Mouse (Mus musculus) cerebellum, postnatal 4 days (tissue): ENCODE measurements at regions not wholly inside any gene's neighbourhood (a gene's known extent, or its start where the extent isn't known, plus 50 kb on each side); places are given as distances from the start of the nearest gene placed in this dataset.
"Not testable (repeated sequence)": the region's sequence is repeated elsewhere in the genome, so short reads cannot be mapped to it uniquely, and the experiment has no call there.

ENCODE experiments used
- DNase-seq, 2 experiments: peaks; one replicate each; pipeline ENCODE4 v3.0.0; 2022; ENCODE audit warnings: low spot score in 2 of 2, mixed read lengths in 1 of 2

DNA sequence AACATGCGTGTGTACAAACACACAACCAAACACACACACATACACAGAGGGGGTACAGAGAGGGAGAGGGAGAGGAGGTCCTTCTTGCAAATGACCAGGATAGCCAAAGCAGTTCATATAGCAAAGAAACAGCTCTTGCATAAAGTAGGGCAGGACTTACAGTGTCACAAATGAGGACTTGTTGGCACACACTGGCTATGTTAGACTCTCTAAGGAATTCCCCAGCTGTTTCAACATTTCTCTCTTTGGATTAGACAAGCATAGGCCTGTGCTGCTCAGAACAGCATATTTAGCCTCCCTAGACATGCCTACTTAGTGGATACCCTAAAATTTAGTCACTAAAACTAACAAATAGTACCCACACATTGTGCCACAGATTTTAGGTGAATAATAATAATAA is 347.1 kb upstream of the Tbl1xr1 start:
- DNase-seq = no peak

DNA sequence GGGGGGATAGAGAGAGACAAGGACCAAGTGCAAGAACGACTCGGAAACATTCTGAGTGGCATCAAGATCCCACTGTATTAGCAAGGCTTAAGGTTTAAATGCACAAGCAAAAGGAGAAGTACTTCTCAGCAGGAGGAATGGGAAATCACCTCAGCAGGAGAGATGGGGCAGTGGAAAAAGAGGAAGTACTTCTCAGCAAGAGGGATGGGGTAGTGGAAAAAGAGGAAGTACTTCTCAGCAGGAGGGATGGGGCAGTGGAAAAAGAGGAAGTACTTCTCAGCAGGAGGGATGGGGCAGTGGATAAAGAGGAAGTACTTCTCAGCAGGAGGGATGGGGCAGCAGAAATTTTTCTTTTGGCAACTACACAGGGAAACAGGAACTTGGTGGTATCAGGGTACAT is 340.8 kb upstream of the Tbl1xr1 start:
- not testable (repeated sequence) for DNase-seq

- DNase-seq = no peak
Measured at GRCm38 (mm10) chr3:21739720-21740119, 336.7 kb upstream of the Tbl1xr1 start.

DNA sequence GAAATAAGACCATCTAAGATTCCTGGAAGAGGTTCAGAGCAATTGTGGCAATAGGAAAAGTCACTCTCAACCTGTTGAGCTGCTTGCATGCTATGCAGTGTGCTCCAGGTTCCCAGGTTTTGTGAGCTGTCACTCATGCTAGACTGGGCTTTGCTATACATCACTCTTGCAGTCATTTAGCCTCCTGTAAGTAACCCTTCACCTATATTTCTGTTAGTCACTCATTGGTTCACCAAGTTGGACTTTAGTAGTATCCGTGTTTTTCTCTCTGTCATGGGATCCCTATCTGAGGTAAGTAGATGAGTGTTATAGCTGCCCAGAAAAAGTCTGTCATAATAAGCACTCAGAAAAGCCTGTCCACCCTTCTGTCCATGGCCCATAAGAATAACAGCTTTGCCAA is 332.3 kb upstream of the Tbl1xr1 start:
- no peak for DNase-seq

GRCm38 (mm10) chr3:21760516-21761218 is 315.8 kb upstream of the Tbl1xr1 start:
- no peak for DNase-seq

DNA sequence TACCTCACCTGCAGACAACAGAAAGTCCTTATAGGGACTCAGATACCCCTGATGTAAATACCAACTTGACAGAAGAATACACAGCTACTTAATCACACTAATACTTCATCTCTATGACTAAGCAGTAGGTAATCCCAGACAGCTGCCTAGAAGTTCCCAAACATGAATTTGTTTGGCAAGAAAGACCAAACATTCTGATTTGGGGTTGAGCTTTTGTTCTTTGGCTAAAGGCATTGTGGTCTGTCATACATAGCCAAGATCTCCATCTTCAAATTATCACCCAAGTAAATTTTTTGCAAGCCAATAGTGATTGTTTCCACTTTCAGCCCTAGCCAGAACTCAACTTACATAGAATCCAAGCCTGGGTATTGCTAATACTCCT is 315.2 kb upstream of the Tbl1xr1 start:
- DNase-seq = no peak

- DNase-seq = no peak
Measured at GRCm38 (mm10) chr3:21761909-21762308, 314.5 kb upstream of the Tbl1xr1 start.

DNA sequence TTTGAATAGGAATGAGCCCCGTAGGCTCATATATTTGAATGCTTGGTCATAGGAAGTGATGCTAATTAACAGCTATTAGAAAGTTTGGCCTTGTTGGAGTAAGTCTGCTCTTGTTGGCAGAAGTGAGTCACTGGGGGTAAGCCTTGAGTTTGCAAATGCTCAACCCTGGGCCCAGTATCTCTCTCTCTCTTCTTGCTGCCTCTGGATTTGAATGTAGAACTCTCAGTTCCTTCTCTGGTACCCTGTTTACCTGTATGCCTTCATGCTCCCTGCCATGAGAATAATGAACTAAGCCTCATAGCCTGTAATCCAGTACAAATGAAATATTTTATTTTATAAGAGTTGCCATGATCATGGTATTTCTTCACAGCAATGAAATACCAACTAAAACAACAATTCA is 308.4 kb upstream of the Tbl1xr1 start:
- DNase-seq = no peak

GRCm38 (mm10) chr3:21769920-21770547 is 306.4 kb upstream of the Tbl1xr1 start:
- DNase-seq = peak in 1 of 2 experiments; percentile 15

DNA sequence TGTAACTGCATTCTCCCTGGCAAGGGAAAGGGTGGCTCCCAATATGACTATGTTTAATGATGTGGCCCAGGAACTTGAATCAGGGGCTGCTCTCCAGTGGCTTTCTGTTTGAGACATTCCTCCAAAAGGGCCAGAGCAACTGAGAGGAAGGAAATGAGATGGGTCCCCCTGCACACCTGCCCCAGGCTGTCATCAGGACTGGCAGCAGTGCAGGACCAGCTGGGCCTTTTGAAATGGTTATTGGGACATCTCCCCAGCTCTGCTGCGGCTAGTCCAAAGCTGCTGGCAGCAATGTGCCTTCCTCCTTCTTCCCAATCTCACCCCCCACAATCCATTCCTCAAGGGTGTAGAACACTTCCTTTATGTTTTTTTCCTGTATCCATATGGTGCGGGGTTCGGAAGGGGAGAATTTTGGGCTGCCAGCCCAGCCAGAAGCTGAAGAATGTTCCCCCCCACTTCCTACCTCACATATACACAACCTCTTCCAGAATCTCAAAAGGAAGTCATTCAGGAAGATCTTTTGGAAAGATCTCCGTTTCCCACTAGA is 304.6 kb upstream of the Tbl1xr1 start:
- DNase-seq = no peak

- DNase-seq = no peak
Measured at GRCm38 (mm10) chr3:21774172-21774842, 302.1 kb upstream of the Tbl1xr1 start.

DNA sequence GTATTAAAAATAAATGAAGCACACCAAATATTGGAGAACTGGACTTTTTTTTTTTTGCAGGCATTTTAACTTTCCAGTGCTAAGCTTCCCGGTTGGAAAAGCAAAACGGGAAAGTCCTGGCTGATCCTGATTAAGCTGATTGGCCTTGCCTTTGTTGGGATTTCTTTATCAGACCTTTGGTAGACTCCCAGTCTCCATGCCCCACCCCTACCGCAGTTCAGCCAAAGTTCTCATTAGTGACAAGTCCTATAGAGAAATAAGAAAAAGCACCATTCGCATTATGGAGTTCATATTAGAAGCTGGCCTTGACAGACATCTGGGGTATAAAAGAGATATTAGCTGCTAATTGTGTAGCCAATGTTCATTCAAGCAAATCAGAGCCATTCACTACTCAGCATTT is 297.7 kb upstream of the Tbl1xr1 start:
- no peak for DNase-seq

DNA sequence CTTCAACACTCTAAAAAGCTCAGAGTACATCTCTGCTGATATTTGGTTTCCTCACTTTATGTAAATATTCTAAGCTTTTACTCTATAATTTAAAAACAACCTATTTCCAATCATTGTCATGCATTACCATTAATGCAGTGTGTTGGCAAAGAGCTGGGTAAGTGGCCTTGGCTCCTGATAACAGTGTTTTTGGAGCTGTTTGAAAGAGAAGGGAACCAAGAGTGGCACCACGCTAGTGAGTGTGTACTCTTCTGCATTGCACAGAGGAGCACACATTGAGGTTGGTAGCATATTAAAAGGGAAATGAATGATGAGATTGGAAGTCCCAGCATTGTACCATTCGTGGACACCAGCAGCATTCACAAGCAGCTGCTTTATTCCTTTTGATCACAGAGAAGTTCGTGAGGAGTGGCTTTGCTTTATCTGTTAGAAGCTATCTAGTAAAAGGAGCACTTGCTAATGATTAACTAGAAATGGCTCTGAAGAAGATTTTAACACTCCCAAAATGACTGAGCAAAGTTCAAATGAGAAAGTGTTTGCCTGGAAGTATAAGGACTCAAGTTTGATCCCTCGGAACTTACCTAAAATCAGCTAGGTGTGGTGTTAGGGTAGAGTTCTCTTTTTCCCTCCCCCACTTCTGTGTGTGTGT is 284.3 kb upstream of the Tbl1xr1 start:
- no peak for DNase-seq

DNA sequence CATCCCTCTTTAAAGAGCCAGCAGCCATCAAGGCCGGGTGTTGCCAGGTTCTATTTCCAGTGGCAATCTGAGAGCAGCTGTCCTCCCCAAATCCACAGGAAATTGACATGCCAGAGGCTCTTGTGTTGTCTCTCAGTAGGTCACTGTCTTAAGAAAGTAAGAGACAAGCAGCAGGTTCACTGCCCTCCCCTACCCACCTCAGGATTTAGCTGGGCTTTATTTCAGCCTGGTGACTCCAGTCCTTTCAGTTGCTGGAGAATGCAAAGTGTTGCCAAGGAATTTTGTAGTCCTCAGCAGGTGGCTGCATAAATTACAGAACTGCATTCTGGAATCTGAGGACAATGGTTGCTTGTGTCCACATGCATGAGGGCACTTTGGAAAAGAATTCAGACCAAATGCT is 278.3 kb upstream of the Tbl1xr1 start:
- DNase-seq = no peak

GRCm38 (mm10) chr3:21803886-21804285 is 272.6 kb upstream of the Tbl1xr1 start:
- not testable (repeated sequence) for DNase-seq

- no peak for DNase-seq
Measured at GRCm38 (mm10) chr3:21806494-21807157, 269.8 kb upstream of the Tbl1xr1 start.

GRCm38 (mm10) chr3:21808539-21808938 is 267.9 kb upstream of the Tbl1xr1 start:
- no peak for DNase-seq

GRCm38 (mm10) chr3:21809769-21810470 is 266.5 kb upstream of the Tbl1xr1 start:
- no peak for DNase-seq

GRCm38 (mm10) chr3:21813401-21813800 is 263.1 kb upstream of the Tbl1xr1 start:
- no peak for DNase-seq

DNA sequence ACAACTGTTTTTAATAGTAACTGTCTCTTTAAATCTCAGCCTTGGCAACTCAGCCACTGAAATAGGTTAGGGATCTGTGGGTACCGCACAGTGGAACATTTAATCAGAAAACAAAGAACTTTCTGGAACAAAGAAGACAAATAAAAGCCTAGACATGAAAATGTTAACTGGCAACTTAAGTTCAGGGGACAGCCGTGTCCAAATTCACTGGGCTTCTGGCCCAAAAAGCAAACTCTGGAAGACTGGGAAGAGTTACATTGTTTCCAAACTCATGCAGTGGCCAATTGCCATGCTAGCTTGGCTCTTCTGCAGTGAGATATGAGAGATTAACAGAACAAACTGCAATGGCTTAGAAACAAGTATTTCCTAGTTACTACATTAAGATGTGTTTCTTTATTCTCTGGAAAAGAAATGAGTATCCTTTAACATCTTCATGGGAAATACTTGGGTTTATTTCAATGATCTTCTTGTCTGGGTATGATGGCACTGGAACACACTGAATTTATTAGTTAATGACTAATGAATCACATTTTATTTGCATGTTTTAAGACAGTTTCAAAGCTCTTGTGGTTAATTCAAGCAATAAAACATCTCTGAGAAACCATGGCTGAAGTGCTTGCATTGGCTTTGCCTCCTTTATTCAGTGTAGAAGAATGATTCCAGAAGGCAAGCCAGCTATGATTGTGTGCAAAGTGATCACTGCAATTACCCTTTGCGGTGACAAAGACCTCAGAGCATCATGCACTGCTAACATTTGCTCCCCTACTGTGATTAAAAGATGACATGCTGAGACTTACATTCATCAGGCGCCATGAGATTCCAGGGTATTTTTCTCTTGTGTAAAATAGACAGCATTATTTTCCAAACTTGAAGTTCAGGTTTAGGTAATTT is 259.2 kb upstream of the Tbl1xr1 start:
- DNase-seq = peak in 1 of 2 experiments; percentile 17
